Mouse (Mus musculus): Measurements from ENCODE around the gene Olfr876. TPM values are rescaled to one million over a fixed set of nuclear protein-coding genes. Genes with fewer than 3 reads are reported as not detected.
A peak's percentile ranks its signal among the peaks of the same experiment; 100 is the strongest.

The Olfr876 gene
- total RNA-seq (2017), result not detected in 2 replicates

DNA sequence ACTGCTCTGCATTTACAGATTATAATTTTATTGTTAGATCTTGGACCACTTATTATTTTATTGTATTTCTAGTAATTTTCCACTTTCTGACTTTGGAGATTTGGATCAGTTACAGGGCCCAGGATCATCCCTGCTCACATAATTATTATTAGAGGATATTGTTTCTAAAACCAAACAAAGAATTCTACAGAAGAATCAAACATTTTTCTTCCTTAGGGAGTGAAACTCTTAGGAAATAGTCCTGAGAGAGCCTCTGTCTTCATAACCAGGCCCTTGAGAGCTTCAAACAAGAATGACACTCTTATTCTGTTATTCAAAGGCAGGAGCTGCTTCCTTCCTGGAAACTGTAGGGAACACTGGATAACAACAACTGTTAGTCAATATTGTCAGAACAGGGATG, at the start of gene Olfr876:
Gene Olfr876 (plus strand): TSS at position 301 of the 400 bp plus-strand sequence.
- no peak for ATAC-seq (replicated peaks in 1 of 2; ENCODE audit: insufficient read depth in 1 of 2, low FRiP score in 2 of 2, low TSS enrichment in 1 of 2, low read depth in 1 of 2, poor library complexity in 2 of 2, severe bottlenecking in 2 of 2)

DNA sequence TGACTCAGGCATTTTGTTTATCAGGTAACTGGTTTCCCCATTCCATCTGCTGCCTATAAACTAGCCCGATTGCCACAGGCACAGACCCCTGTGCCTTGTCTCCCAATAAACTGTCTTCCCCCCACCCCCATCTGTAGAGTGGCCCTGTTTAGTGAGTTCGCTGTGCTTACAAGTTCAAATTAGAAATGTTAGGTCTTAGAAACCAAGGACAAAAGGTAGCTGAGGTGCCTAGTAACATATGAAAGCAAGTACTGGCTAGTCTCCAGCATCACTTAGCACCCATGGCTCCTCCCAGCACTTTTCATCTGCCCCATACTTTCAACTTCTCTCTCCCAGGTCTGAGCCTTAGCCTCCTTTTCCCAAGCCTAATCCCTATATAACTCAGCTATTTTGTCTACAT, 41.1 kb upstream of the Olfr876 start:
- no peak for ATAC-seq (replicated peaks in 1 of 2; ENCODE audit: insufficient read depth in 1 of 2, low FRiP score in 2 of 2, low TSS enrichment in 1 of 2, low read depth in 1 of 2, poor library complexity in 2 of 2, severe bottlenecking in 2 of 2)

DNA sequence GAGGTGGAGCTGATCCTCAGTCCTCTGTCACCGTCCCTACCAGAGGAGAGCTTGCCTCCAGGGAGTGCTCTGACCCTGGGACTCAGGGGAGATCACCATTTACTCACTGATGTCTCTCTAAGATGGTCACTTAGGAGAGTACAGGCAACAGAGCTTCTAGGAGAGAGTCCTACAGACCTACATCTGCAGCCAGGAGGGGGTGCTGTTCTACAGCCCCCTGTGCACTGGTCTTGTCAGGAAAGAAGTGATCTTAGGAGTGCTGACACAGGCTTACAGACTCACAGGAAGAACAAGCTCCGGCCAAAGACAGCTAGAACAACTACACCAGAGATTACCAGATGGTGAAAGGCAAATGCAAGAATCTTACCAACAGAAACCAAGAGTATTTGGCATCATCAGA, 40.3 kb upstream of the Olfr876 start:
- peak; percentile 53 to 58; a peak in 2 of 4 replicates for ATAC-seq (replicated peaks in 1 of 2; ENCODE audit: insufficient read depth in 1 of 2, low FRiP score in 2 of 2, low TSS enrichment in 1 of 2, low read depth in 1 of 2, poor library complexity in 2 of 2, severe bottlenecking in 2 of 2)

DNA sequence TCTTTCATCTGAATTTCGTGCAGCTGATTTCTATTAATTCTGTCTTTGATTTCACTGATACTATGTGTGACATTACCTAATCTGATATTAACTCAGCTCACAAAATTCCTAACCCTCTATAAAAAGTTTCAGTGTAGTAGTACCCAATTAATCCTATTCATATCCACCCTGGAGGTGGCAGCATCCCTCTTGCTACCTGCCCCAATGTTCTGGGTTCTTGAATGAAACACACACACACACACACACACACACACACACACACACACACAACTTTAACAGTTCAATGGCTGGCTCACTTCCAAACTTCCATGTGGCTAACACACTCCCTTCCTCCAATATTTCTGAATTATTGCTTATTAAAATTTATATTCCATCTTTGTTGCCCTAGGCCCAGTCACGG, 32.2 kb upstream of the Olfr876 start:
- ATAC-seq (replicated peaks in 1 of 2; ENCODE audit: insufficient read depth in 1 of 2, low FRiP score in 2 of 2, low TSS enrichment in 1 of 2, low read depth in 1 of 2, poor library complexity in 2 of 2, severe bottlenecking in 2 of 2), result no peak

DNA sequence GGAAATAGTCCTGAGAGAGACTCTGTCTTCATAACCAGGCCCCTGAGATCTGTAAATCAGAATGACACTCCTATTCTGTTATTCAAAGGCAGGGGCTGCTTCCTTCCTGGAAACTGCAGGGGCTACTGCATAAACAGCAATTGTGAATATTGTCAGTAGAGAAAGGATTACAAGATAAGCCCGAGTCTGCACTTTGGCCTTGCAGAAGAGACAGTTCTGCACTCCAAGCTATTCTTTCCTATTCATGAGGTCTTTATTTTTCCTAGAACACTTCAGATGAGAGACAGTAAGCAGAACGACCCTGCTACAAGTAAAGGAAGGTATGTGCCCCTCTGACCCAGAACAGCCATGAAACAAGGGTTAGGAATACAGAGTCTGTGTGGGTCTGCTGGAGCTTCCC, 31.1 kb upstream of the Olfr876 start, which contains the start of gene Olfr875:
Gene Olfr875 (plus strand): TSS at position 99 of the 400 bp plus-strand sequence.
- ATAC-seq (replicated peaks in 1 of 2; ENCODE audit: insufficient read depth in 1 of 2, low FRiP score in 2 of 2, low TSS enrichment in 1 of 2, low read depth in 1 of 2, poor library complexity in 2 of 2, severe bottlenecking in 2 of 2), result no peak

DNA sequence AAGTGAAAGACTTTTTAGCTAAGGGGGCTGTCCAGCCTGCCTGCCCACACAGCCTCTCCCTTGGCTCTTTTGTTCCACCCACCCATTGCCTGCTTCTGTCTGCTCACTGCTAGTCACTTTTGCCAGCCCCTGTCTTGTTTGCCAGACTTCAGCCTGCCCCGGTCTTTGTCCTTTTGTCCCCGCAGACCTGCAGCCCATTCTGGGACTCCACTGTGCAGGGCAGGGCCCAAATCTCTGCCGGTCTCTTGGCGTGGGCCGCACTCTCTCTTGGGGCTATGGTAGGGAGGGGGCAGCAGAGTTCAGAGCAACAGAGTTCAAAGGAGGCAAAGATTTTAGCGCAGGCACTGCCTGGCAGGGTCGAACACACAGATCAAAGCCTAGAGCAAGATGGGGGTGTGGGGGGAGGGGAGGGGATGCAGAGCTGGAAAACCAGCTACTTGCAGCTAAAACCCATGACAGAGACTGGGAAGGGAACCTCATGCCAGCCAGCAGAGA, 20.0 kb upstream of the Olfr876 start:
- peak in 1 of 2 experiments; percentile 42; a peak in 1 of 4 replicates for ATAC-seq (replicated peaks in 1 of 2; ENCODE audit: insufficient read depth in 1 of 2, low FRiP score in 2 of 2, low TSS enrichment in 1 of 2, low read depth in 1 of 2, poor library complexity in 2 of 2, severe bottlenecking in 2 of 2)

DNA sequence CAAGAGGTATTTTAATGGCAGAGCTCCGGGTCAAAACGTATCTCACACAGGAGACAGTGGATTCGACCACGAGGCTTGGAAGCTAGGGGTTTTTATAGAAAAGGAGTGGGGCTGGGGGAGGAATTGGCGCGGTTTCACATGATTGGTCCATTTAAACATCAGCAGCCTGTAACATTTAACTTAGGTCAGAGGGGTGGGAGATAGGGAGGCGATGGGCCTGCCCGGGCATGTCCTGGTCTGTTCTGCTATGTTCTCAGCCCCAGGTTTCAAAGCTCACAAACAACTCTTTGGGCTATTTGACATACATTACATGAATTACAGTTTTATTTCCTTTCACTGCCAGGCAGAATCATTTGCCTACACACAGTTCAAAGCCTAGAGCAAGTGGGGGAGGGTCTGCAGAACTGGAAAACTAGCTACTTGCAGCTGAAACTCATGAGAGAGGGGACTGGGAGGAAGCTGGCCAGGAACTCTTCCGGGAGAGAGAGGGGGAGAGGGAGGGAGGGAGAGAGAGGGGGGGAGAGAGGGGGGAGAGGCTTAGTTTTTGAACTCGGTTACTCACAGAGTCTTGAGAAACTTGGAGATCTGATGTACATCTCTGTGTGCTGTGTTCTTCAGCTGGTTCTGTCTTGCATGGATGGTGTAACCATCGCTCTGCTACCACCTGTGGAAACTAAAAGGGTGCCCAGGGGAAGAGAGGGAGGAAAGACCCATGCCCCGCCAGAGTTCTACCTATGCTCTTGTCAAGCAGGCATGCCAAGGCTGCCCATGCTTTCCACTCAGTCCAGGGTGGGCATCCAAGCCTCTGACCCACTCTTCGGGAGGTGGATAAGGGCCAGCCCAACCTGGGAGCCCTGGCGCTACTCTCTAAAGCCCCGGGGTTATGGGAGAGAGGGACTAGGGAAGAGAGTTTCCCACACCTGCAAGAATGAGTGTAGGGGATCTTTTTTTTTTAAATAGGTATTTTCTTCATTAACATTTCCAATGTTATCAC, 19.1 kb upstream of the Olfr876 start:
- peak in 1 of 2 experiments; percentile 37; a peak in 1 of 4 replicates for ATAC-seq (replicated peaks in 1 of 2; ENCODE audit: insufficient read depth in 1 of 2, low FRiP score in 2 of 2, low TSS enrichment in 1 of 2, low read depth in 1 of 2, poor library complexity in 2 of 2, severe bottlenecking in 2 of 2)

DNA sequence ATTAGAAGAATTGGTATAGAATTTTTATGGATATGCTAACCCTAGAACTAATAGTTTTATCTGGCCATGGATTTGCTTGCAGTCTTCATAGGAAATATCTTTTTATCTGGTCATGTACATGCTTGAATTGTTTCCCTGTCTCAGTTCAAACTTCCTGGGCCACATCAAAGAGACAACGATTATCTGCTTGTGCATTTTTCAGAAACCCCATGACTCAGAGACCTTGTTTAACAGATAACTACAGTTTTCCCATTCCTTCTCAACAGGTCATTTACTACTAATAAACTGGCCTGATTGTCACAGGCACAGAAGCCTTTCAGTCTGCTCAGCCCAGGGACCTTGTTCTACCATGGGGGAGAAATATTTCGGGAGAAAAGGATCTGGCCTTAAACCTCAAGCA, 16.4 kb upstream of the Olfr876 start:
- ATAC-seq (replicated peaks in 1 of 2; ENCODE audit: insufficient read depth in 1 of 2, low FRiP score in 2 of 2, low TSS enrichment in 1 of 2, low read depth in 1 of 2, poor library complexity in 2 of 2, severe bottlenecking in 2 of 2), result no peak

DNA sequence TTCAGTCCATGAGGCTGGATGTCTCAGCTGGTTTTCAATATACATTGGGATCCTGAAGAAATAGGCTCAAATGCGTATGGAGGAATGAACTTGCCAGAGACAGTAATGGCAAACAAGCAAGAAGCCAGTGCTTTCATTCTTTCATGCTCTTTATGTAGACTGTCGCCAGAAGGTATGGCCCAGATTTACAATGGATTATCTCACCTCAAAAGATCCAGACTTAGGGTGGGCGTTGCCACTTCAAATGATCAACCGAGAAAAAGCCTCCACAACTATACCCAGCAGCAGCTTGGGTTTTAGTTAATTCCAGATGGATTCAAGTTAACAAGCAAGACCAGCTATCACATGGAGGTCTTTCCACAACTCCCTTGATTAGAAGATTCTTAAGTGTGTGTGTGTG, 776 bp upstream of the Olfr876 start:
- ATAC-seq (replicated peaks in 1 of 2; ENCODE audit: insufficient read depth in 1 of 2, low FRiP score in 2 of 2, low TSS enrichment in 1 of 2, low read depth in 1 of 2, poor library complexity in 2 of 2, severe bottlenecking in 2 of 2), result no peak

DNA sequence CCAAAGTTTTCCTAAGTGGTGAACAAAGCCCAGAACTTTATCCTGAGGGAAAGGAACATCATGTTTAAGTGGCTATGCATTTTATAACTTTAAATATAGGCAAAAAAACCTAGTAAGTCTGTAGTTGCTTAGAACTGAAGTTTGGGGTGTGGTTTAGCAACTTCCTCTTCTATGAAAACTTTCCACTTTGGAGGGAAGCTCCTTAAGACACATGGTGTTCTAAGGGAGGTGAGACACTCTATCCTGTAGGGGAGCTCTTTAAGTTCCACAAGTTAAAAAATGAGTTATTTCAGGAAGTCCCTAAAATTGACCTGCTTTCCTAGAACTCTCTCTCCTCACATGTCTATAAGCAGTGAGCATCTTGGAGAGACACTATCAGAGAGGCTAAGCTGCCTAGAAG, 4.4 kb downstream of the Olfr876 start:
- ATAC-seq (replicated peaks in 1 of 2; ENCODE audit: insufficient read depth in 1 of 2, low FRiP score in 2 of 2, low TSS enrichment in 1 of 2, low read depth in 1 of 2, poor library complexity in 2 of 2, severe bottlenecking in 2 of 2), result peak; percentile 81 to 88; a peak in 3 of 4 replicates

DNA sequence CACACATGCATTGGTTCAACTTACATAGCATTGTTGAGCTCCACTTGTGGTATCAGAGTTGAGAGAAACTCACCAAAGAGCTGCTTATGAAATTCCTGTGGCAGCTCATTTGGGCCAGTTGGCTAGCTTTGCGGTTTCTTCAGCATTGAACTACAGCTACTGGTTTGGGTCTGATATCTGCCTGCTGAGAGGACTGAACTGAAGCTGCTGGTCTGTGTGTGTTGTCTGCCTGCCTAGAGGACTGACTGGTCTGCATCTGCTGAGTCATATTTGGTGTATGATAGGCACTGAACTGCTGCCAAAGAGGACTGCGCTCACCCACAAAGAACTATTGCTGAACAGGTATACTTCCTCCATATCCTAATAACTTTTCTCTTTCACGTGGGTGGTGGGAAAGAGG, 5.6 kb downstream of the Olfr876 start:
- ATAC-seq (replicated peaks in 1 of 2; ENCODE audit: insufficient read depth in 1 of 2, low FRiP score in 2 of 2, low TSS enrichment in 1 of 2, low read depth in 1 of 2, poor library complexity in 2 of 2, severe bottlenecking in 2 of 2), result peak; percentile 43 to 50; a peak in 2 of 4 replicates

DNA sequence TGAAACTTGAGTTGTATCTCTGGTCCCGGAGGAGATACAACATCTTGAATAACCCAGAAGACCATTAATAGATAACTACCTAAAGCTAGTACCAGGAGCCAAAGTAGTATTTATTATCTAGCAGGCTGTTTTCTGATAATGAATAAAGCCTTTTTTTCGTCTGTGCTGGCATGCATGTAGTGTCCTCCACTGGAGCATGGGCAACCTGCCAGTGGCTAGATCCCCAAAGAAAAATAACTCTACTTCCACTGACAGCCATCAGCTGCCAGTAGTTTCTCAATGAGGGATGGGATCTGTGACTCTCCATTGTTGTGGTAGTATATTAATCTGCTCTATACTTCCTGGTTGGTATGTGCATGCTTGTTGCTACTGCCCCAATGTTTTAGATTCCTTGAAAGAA, 6.1 kb downstream of the Olfr876 start:
- ATAC-seq (replicated peaks in 1 of 2; ENCODE audit: insufficient read depth in 1 of 2, low FRiP score in 2 of 2, low TSS enrichment in 1 of 2, low read depth in 1 of 2, poor library complexity in 2 of 2, severe bottlenecking in 2 of 2), result peak in 1 of 2 experiments; percentile 19; a peak in 1 of 4 replicates

DNA sequence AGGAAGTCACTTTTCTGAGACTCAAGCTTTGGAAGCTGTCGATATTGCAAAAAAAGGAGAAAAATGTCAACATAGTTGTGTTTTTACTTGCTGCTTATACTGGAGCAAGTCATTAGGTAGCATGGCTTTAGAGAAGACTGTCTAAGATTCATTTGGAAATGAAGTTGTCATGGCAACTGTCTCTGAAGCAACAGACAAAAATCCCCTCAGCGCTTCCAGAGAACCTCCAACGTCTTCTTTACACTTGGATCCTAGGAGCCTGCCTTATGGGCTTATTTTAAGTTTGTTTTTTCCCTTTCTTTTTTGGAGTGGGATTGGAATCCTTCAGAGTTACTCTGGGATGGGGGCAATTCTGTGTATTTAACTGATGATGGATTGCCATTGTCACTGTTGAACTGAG, 11.9 kb downstream of the Olfr876 start:
- ATAC-seq (replicated peaks in 1 of 2; ENCODE audit: insufficient read depth in 1 of 2, low FRiP score in 2 of 2, low TSS enrichment in 1 of 2, low read depth in 1 of 2, poor library complexity in 2 of 2, severe bottlenecking in 2 of 2), result no peak

DNA sequence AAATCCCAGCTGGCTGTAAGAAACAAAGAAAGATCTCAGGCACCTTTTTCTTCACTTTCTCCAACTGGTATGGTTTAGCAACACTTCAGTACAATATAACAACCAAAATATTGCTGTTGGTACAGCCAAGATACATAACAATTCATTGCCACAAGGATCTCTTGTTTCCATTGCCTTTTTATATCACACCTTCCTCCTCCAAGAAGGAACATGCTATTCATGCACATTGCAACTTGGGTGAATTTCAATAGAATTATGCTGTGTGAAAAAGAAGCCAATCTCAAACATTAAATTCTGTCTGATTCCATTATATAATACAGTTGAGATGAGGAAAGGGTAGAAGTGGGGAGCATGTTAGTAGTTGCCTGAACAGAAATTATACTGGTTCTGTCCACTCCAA, 27.1 kb downstream of the Olfr876 start:
- ATAC-seq (replicated peaks in 1 of 2; ENCODE audit: insufficient read depth in 1 of 2, low FRiP score in 2 of 2, low TSS enrichment in 1 of 2, low read depth in 1 of 2, poor library complexity in 2 of 2, severe bottlenecking in 2 of 2), result no peak

DNA sequence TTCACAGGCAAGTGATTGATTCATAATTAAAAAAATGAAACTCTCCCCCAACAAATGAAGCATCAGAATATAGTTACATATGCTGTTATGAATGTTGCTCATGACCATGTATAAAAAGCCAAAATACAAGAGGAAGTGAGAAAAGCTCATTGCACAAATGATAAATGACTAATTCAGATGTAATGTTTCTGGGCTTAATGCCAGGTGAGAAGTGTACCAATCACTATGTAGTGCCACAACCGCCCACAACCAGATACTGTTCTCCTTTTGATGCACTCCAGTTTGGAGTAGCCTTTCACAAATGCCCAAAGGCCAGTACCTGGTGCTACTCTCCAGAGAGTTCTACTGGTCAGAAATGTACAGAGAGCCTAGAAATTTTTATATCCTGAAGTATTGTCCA, 30.5 kb downstream of the Olfr876 start:
- ATAC-seq (replicated peaks in 1 of 2; ENCODE audit: insufficient read depth in 1 of 2, low FRiP score in 2 of 2, low TSS enrichment in 1 of 2, low read depth in 1 of 2, poor library complexity in 2 of 2, severe bottlenecking in 2 of 2), result peak; percentile 82 to 96

DNA sequence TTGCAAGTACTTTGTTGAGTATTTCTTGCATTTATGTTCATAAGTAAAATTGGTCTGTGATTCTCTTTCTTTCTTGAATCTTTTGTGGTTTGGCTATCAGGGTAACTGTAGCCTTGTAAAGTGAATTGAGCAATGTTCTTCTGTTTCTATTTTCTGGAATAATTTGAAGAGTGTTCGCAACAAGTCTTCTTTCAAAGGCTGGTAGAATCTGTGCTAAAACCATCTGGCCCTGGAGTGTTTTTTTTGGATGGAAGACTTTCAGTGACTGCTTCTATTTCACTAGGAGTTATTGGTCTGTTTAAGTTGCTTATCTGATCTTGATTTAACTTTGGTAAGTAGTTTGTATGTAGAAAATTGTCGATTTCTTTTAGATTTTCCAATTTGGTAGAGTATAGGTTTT, 46.4 kb downstream of the Olfr876 start:
- ATAC-seq (replicated peaks in 1 of 2; ENCODE audit: insufficient read depth in 1 of 2, low FRiP score in 2 of 2, low TSS enrichment in 1 of 2, low read depth in 1 of 2, poor library complexity in 2 of 2, severe bottlenecking in 2 of 2), result no peak

DNA sequence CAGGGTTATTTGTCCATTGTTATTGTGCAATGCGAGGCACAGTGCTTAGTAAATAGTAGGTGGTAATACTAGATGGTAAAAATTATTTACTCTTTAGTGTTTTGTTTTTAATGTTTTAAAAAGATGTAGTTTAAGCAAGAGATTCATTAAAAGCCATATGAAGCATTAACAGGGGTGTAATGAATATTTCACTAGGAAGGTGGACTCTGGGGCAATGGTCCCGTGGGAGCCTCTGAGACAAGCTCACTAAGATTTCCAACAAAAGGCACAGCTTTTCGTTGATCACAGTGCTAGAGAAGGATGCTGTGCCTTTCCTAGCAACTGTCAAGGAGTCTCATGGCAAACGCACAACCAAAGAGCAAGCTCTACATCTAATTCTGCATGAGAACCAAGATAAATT, 51.1 kb downstream of the Olfr876 start, which contains the start of gene Olfr877:
Gene Olfr877 (plus strand): TSS at position 301 of the 400 bp plus-strand sequence.
- ATAC-seq (replicated peaks in 1 of 2; ENCODE audit: insufficient read depth in 1 of 2, low FRiP score in 2 of 2, low TSS enrichment in 1 of 2, low read depth in 1 of 2, poor library complexity in 2 of 2, severe bottlenecking in 2 of 2), result no peak
